Mouse (Mus musculus): ENCODE results near the gene Plvap. TPM values are rescaled to one million over a fixed set of nuclear protein-coding genes. Genes with fewer than 3 reads are reported as not detected.

Gene Plvap
- polyA plus RNA-seq, 1 experiment, result 1,109 TPM

DNA sequence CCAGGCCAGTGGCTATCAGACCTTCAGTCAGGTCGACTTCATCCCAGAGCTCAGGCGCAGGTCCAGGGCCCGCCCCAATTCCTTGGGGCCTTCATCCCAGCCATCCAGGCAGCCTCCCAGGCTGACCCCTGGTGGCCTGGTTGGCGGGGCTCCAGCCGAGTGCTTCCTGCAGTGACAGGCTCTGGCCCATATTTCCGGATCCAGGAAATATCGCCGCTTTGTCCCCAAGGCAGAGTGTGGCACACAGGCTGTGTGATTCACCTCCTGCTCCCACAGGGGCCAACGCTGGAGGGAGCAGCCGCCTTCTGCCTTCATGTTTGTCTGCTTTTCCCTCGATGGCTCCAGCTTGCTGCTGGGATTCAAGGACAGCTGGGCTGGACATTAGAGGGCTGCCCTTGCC lies 15.1 kb downstream of the Plvap start:
- peaks cover 31% of the 10 kb centered on the region for H3K4me1 ChIP-seq (ENCODE audit: control insufficient read depth, insufficient read depth, low read length)
- peak; percentile 78 for DNase-seq
- 0 out of 2 replicates have a peak, but pooled peaks have one; percentile 33 for TF ChIP-seq CTCF (IDR thresholded peaks at IDR 0.05; ENCODE audit: insufficient read depth, low read length)
- no peak for TF ChIP-seq POLR2A (IDR thresholded peaks at IDR 0.05; ENCODE audit: borderline replicate concordance, extremely low read depth, low read depth, low read length)
- H3K4me3 ChIP-seq (replicated peaks; ENCODE audit: extremely low read depth, low read depth, low read length), result no peak overlapping the region
- 31% methylated on average over 11 of the region's 11 CpGs for WGBS

DNA sequence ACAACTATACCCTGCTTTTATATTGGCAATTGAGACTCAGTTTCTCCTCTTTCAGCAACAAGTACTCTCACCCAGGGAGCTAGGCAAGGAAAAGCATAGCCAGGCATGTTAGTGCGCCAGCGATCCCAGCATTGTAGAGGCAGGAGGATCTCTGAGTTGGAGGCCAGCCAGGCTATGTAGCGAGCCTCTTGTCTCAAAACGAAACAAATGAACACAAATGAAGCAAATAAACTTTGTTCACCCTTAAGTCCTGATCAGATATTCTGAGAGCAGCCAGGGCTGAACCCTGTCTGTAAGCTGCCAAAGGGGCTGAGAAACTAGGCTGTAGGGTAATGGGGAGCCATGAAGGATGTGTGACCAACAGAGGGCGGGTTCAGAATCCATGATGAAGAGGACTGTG lies 15.7 kb downstream of the Plvap start:
- DNase-seq, result no peak
- TF ChIP-seq CTCF (IDR thresholded peaks at IDR 0.05; ENCODE audit: insufficient read depth, low read length), result no peak
- TF ChIP-seq POLR2A (IDR thresholded peaks at IDR 0.05; ENCODE audit: borderline replicate concordance, extremely low read depth, low read depth, low read length), result no peak
- Histone ChIP-seq H3K4me3 (replicated peaks; ENCODE audit: extremely low read depth, low read depth, low read length) (no peak overlapping the region), H3K4me1 (ENCODE audit: control insufficient read depth, insufficient read depth, low read length) (peaks cover 31% of the 10 kb centered on the region)
- WGBS, result 50% methylated on average over 5 of the region's 5 CpGs

GRCm38 (mm10) chr8:71495039-71495438 lies 16.5 kb downstream of the Plvap start:
- peak; percentile 73 for TF ChIP-seq CTCF (IDR thresholded peaks at IDR 0.05; ENCODE audit: insufficient read depth, low read length)
- no peak for TF ChIP-seq POLR2A (IDR thresholded peaks at IDR 0.05; ENCODE audit: borderline replicate concordance, extremely low read depth, low read depth, low read length)
- Histone ChIP-seq H3K4me1 (ENCODE audit: control insufficient read depth, insufficient read depth, low read length) (peaks cover 31% of the 10 kb centered on the region), H3K4me3 (replicated peaks; ENCODE audit: extremely low read depth, low read depth, low read length) (no peak overlapping the region)
- 6% methylated on average over 16 of the region's 16 CpGs for WGBS
- peak; percentile 86 for DNase-seq

DNA sequence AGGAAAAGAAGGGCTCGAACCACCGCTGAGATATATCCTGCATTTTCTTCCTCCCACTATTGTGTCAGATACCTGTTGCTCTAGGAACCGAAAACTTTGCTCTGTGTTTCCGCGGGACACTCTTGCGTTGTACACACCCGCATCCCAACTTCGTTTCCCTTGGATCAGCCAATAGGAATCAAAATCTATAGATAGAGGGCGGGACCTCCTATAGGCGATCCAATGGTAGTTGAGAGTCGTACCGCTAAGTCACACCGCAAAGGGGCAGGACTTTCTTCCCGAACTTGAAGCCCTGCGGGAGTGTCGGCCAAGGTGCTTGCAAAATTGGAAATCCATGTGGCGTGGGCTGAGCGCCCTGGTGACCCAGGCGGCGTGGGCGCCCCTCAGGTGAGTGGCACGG lies 23.1 kb downstream of the Plvap start:
- peak overlapping the region; percentile 79 for H3K4me3 ChIP-seq (replicated peaks; ENCODE audit: extremely low read depth, low read depth, low read length)
- WGBS, result under 1% methylated on average over 22 of the region's 22 CpGs
- H3K4me1 ChIP-seq (ENCODE audit: control insufficient read depth, insufficient read depth, low read length), result peaks cover 19% of the 10 kb centered on the region
- peak; percentile 81 for DNase-seq
- peak; percentile 65; the same call in 1 of the 2 replicates for TF ChIP-seq POLR2A (IDR thresholded peaks at IDR 0.05; ENCODE audit: borderline replicate concordance, extremely low read depth, low read depth, low read length)
- no peak for TF ChIP-seq CTCF (IDR thresholded peaks at IDR 0.05; ENCODE audit: insufficient read depth, low read length)

DNA sequence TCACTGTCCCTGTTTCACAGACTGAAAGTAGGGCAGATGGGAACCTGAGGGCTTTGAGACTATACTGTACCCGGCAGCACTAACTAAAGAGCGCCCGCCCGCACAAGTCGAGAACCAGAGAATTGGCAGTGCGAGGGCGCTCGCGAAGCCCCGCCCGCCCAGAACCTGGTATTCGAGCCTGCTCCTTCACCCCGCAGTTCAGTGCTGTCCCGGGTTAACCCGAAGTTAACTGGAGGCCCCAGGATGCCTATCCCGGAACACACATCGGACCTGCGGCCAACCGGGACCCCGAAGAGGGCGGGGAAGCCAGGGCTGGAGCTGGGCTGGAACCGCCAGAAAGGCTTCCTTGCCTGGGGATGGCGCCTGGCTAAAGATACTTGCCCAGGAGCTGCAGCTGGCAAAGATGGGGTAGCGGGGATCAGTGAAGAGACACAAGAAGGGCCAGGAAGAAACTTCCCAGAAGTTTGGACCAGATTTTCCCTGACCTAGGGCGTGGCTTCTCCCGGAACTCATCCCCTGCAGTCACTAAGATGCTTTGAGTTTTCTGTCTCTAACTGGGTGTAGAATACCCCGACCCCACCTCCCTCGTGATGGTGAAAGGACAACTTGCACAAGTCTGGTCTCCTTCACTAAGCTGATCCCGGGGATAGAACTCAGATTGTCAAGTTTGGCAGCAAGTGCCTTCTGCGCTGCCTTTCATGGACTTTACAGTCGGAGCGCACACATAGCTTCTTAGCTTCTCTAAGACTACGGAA lies 23.7 kb downstream of the Plvap start, which contains the start of gene Gtpbp3:
Gtpbp3 (plus strand) TSS at position 413 of the 755 bp plus-strand sequence.
- peaks cover 19% of the 10 kb centered on the region for H3K4me1 ChIP-seq (ENCODE audit: control insufficient read depth, insufficient read depth, low read length)
- H3K4me3 ChIP-seq (replicated peaks; ENCODE audit: extremely low read depth, low read depth, low read length), result peak within 1 kb of the TSS; percentile 79
- TF ChIP-seq POLR2A (IDR thresholded peaks at IDR 0.05; ENCODE audit: borderline replicate concordance, extremely low read depth, low read depth, low read length), result peak; percentile 50; the same call in 1 of the 2 replicates
- TF ChIP-seq CTCF (IDR thresholded peaks at IDR 0.05; ENCODE audit: insufficient read depth, low read length), result no peak
- under 1% methylated on average over 33 of the region's 33 CpGs for WGBS
- peak; percentile 82 for DNase-seq

GRCm38 (mm10) chr8:71486136-71486529 lies 25.4 kb downstream of the Plvap start:
- peaks cover 19% of the 10 kb centered on the region for H3K4me1 ChIP-seq (ENCODE audit: control insufficient read depth, insufficient read depth, low read length)
- DNase-seq, result peak; percentile 49
- TF ChIP-seq CTCF (IDR thresholded peaks at IDR 0.05; ENCODE audit: insufficient read depth, low read length) (no peak), POLR2A (IDR thresholded peaks at IDR 0.05; ENCODE audit: borderline replicate concordance, extremely low read depth, low read depth, low read length) (no peak)
- no peak overlapping the region for H3K4me3 ChIP-seq (replicated peaks; ENCODE audit: extremely low read depth, low read depth, low read length)
- WGBS, result 6% methylated on average over 7 of the region's 7 CpGs

- WGBS, result 6% methylated on average over 58 of the region's 58 CpGs
- DNase-seq, result peak; percentile 74
- peaks cover 19% of the 10 kb centered on the region for H3K4me1 ChIP-seq (ENCODE audit: control insufficient read depth, insufficient read depth, low read length)
- H3K4me3 ChIP-seq (replicated peaks; ENCODE audit: extremely low read depth, low read depth, low read length), result peak within 1 kb of the TSS; percentile 74
- TF ChIP-seq POLR2A (IDR thresholded peaks at IDR 0.05; ENCODE audit: borderline replicate concordance, extremely low read depth, low read depth, low read length), result peak; percentile 31; the same call in 1 of the 2 replicates
- TF ChIP-seq CTCF (IDR thresholded peaks at IDR 0.05; ENCODE audit: insufficient read depth, low read length), result no peak
Observed at GRCm38 (mm10) chr8:71485142-71486135, 26.1 kb downstream of the Plvap start, which contains the start of gene Ano8. Gene Ano8 (minus strand): TSS chr8:71485963.

DNA sequence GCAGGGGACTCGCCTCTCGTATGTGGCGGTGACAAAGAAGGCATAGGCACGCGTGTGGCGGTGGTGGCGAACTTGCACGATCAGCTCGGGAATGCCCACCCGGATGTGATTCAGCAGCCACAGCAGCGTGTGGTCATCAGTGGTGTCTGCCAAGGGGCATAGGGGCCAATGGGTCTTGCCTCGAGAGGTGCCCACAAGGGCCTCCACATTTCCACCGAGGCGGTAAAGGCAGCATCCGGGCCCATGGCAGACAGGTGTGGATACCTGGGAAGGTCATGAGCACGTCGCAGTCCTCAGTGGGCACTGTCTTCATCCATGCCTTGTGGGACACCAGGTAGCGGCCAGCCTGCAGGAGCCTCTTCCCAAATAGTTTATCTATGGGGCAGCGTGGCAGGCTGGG lies 26.8 kb downstream of the Plvap start:
- TF ChIP-seq CTCF (IDR thresholded peaks at IDR 0.05; ENCODE audit: insufficient read depth, low read length), result no peak
- TF ChIP-seq POLR2A (IDR thresholded peaks at IDR 0.05; ENCODE audit: borderline replicate concordance, extremely low read depth, low read depth, low read length), result no peak
- WGBS, result 94% methylated on average over 19 of the region's 19 CpGs
- Histone ChIP-seq H3K4me1 (ENCODE audit: control insufficient read depth, insufficient read depth, low read length) (peaks cover 19% of the 10 kb centered on the region), H3K4me3 (replicated peaks; ENCODE audit: extremely low read depth, low read depth, low read length) (no peak overlapping the region)
- DNase-seq, result no peak

DNA sequence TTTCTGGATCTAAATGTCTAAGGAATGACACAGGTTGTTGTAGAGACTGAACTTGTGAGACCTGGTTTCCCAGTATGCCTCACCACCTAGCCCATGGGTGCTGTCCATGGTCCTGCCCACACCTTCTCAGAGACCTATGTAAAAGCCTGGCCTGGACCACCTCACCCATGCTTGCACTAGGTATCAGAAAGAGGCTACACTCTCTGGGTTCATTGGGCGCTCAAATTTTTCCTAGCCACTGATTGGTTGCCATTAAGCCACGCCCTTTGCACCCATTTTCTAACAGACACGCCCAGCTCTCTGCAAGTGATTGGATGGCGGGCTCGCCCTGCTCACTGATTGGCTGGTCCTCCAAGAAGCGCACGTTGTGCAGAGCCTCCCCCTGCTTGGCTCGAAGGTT lies 27.6 kb downstream of the Plvap start:
- Histone ChIP-seq H3K4me3 (replicated peaks; ENCODE audit: extremely low read depth, low read depth, low read length) (no peak overlapping the region), H3K4me1 (ENCODE audit: control insufficient read depth, insufficient read depth, low read length) (peaks cover 12% of the 10 kb centered on the region)
- WGBS, result 70% methylated on average over 8 of the region's 8 CpGs
- no peak for TF ChIP-seq CTCF (IDR thresholded peaks at IDR 0.05; ENCODE audit: insufficient read depth, low read length)
- TF ChIP-seq POLR2A (IDR thresholded peaks at IDR 0.05; ENCODE audit: borderline replicate concordance, extremely low read depth, low read depth, low read length), result no peak
- peak; percentile 30 for DNase-seq
